Mouse (Mus musculus): ENCODE measurements around the gene Parp3. TPM values are rescaled to one million over a fixed set of nuclear protein-coding genes. Genes with fewer than 3 reads are reported as not detected.

The Parp3 gene
- total and polyA plus RNA-seq, 3 experiments: 2.2 to 5.0 TPM; not detected in 1

DNA sequence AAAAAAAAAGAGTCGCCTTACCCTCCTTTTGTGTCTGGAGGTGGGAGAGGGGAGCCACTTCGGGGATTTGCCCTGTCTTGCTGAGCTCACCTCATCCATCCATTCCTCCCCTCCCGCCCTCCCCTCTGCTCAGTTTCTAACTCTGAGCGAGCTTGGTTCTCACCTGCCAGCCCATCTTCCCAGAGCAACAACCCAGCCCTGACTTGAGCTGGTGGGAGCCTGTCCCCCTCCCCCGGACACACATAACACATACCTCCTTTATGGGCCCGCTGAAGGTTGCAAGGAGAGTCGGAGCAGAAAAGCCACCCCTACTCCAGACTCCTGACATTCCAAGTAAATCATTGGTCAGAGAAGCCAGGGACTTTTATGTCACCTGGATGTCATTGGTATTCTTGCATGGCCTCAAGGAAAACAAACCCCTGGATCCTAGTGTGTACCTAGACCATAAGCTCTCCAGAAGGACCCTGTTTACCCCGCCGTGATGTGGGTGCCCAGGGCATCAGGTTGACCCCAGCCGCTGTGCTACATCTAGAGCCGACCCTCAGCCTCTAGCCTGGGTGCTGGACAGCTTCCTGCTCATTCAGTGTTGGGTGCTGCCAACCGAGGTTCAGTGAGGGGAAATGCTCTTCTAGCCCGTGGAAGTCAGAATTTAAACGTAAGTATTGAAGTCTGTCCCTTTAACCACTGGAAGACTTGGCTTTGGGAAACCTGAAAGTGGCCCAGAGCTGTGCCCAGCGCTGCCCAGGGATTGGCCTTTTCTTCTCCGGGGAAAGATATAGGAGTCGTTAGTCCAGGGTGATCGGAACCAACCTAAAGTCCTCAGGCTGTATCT lies 55.5 kb downstream of the Parp3 start:
- peaks cover 0 to 2% of the 10 kb centered on the region in 2 experiments; a peak in 2 of 4 replicates for H3K36me3 ChIP-seq (ENCODE audit: control insufficient read depth in 1 of 2, insufficient read depth in 2 of 2, low read length in 2 of 2)
- no peaks in the 10 kb centered on the region; a peak in 1 of 4 replicates for H3K27me3 ChIP-seq (ENCODE audit: control insufficient read depth in 1 of 2, insufficient read depth in 2 of 2, low read length in 2 of 2)
- no peak overlapping the region for H3K9ac ChIP-seq (ENCODE audit: control insufficient read depth, low read depth, low read length, poor library complexity, severe bottlenecking)
- H3K9me3 ChIP-seq (replicated peaks; ENCODE audit: insufficient read depth, low read length): no peaks in the 10 kb centered on the region
- peaks cover 0 to 23% of the 10 kb centered on the region in 2 experiments; a peak in 2 of 4 replicates for H3K4me1 ChIP-seq (ENCODE audit: control insufficient read depth in 1 of 2, insufficient read depth in 2 of 2, low read length in 2 of 2)
- 0 out of 4 replicates have a peak overlapping the region, but pooled peaks of 1 of the 2 experiments have one; percentile 6 for H3K4me3 ChIP-seq (ENCODE audit: control insufficient read depth in 1 of 2, insufficient read depth in 1 of 2, low read depth in 2 of 2, low read length in 2 of 2)
- H3K79me2 ChIP-seq (ENCODE audit: control insufficient read depth, insufficient read depth, low read length, poor library complexity): no peaks in the 10 kb centered on the region
- no peak for DNase-seq (ENCODE audit: low read depth, low spot score)
- TF ChIP-seq BHLHE40 (IDR thresholded peaks at IDR 0.05; ENCODE audit: borderline replicate concordance, low read depth, low read length) (no peak), HCFC1 (IDR thresholded peaks at IDR 0.05; ENCODE audit: low read depth, low read length) (no peak), GATA1 (IDR thresholded peaks at IDR 0.05; ENCODE audit: low read depth, low read length) (no peak), MAX (IDR thresholded peaks at IDR 0.05; ENCODE audit: low read length) (no peak), POLR2A (IDR thresholded peaks at IDR 0.05; ENCODE audit: control insufficient read depth in 1 of 2, insufficient read depth in 1 of 2, low read depth in 1 of 2, low read length in 2 of 2, poor library complexity in 1 of 2) (no peak), MEF2A (IDR thresholded peaks at IDR 0.05; ENCODE audit: extremely low read depth, insufficient replicate concordance, low read depth, low read length, poor library complexity, severe bottlenecking) (no peak), GABPA (IDR thresholded peaks at IDR 0.05; ENCODE audit: low read depth, low read length) (no peak), ELF1 (IDR thresholded peaks at IDR 0.05; ENCODE audit: low read depth, low read length) (no peak), TAL1 (IDR thresholded peaks at IDR 0.05; ENCODE audit: low read length) (no peak), MYB (IDR thresholded peaks at IDR 0.05; ENCODE audit: low read depth, low read length) (no peak), MAFK (IDR thresholded peaks at IDR 0.05; ENCODE audit: borderline replicate concordance, low read depth, low read length) (no peak), SIN3A (IDR thresholded peaks at IDR 0.05; ENCODE audit: low read length) (no peak), RAD21 (IDR thresholded peaks at IDR 0.05; ENCODE audit: low read depth, low read length) (no peak)
- no peak overlapping the region for H3K27ac ChIP-seq (ENCODE audit: control insufficient read depth, low read depth, low read length)

DNA sequence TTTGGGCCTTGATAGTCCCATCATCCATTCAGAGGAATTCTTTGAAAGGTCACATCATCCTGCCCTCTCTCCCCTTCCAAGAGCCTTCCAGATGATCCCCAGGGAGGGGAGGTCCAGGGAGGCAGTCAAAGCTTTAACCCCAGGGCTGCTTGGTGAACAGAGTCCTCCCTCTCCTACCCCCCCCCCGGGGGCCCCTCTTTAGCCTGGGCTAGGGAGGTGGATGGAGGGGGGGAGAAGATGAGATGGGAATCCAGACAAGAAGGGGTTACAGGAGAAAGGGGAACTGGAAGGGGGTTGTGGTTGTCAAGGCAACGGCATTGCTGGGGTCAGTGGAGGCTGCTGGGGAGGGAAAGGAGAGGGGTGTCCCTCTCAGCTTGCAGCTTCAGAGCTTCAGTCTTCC lies 56.1 kb downstream of the Parp3 start:
- Histone ChIP-seq H3K9ac (ENCODE audit: control insufficient read depth, low read depth, low read length, poor library complexity, severe bottlenecking) (no peak overlapping the region), H3K27me3 (ENCODE audit: control insufficient read depth in 1 of 2, insufficient read depth in 2 of 2, low read length in 2 of 2) (no peaks in the 10 kb centered on the region), H3K27ac (ENCODE audit: control insufficient read depth, low read depth, low read length) (no peak overlapping the region), H3K36me3 (ENCODE audit: control insufficient read depth in 1 of 2, insufficient read depth in 2 of 2, low read length in 2 of 2) (peaks cover 0 to 2% of the 10 kb centered on the region in 2 experiments; a peak in 2 of 4 replicates), H3K4me3 (ENCODE audit: control insufficient read depth in 1 of 2, insufficient read depth in 1 of 2, low read depth in 2 of 2, low read length in 2 of 2) (no peak overlapping the region), H3K4me1 (ENCODE audit: control insufficient read depth in 1 of 2, insufficient read depth in 2 of 2, low read length in 2 of 2) (peaks cover 0 to 23% of the 10 kb centered on the region in 2 experiments; a peak in 2 of 4 replicates), H3K79me2 (ENCODE audit: control insufficient read depth, insufficient read depth, low read length, poor library complexity) (no peaks in the 10 kb centered on the region), H3K9me3 (replicated peaks; ENCODE audit: insufficient read depth, low read length) (no peaks in the 10 kb centered on the region)
- TF ChIP-seq BHLHE40 (IDR thresholded peaks at IDR 0.05; ENCODE audit: borderline replicate concordance, low read depth, low read length) (no peak), MAZ (IDR thresholded peaks at IDR 0.05; ENCODE audit: low read depth, low read length) (0 out of 2 replicates have a peak, but pooled peaks have one; percentile 43)
- DNase-seq (ENCODE audit: low read depth, low spot score): peak; percentile 55

Other genes with a start within 250 kb of the Parp3 start
- gene Alas1, start 228.3 kb downstream of the Parp3 start, total RNA-seq (2012; rRNA removed): 14.4 and 19.8 TPM in 2 replicates
- gene Alas1, start 228.3 kb downstream of the Parp3 start, polyA plus RNA-seq (2012; ENCODE audit: insufficient read depth in 1 of 2, insufficient read length in 2 of 2, low read depth in 1 of 2, low replicate concordance in 2 of 2, missing spikeins in 1 of 2): 10 to 100 TPM in 1 of 2 experiments, not detected in 1; 15.3 TPM
- 33.8 and 37.6 TPM in 2 replicates for gene Poc1a, start 195.9 kb downstream of the Parp3 start, total RNA-seq (2012; rRNA removed)
- 10 to 100 TPM in 1 of 2 experiments, not detected in 1; 41.3 TPM for gene Poc1a, start 195.9 kb downstream of the Parp3 start, polyA plus RNA-seq (2012; ENCODE audit: insufficient read depth in 1 of 2, insufficient read length in 2 of 2, low read depth in 1 of 2, low replicate concordance in 2 of 2, missing spikeins in 1 of 2)
- 5.4 and 5.5 TPM in 2 replicates for gene Dusp7, start 108.3 kb downstream of the Parp3 start, total RNA-seq (2012; rRNA removed)
- 10 to 100 TPM in 1 of 2 experiments, not detected in 1; 12.2 TPM for gene Dusp7, start 108.3 kb downstream of the Parp3 start, polyA plus RNA-seq (2012; ENCODE audit: insufficient read depth in 1 of 2, insufficient read length in 2 of 2, low read depth in 1 of 2, low replicate concordance in 2 of 2, missing spikeins in 1 of 2)
- gene Rpl29, start 47.5 kb downstream of the Parp3 start, total RNA-seq (2012; rRNA removed): 49.4 and 60.8 TPM in 2 replicates
- gene Rpl29, start 47.5 kb downstream of the Parp3 start, polyA plus RNA-seq (2012; ENCODE audit: insufficient read depth in 1 of 2, insufficient read length in 2 of 2, low read depth in 1 of 2, low replicate concordance in 2 of 2, missing spikeins in 1 of 2): 100 to 1,000 TPM in 1 of 2 experiments, not detected in 1; 761 TPM
- gene Acy1, start 38.6 kb downstream of the Parp3 start, total RNA-seq (2012; rRNA removed): 38.7 and 40.9 TPM in 2 replicates
- 10 to 100 TPM in 1 of 2 experiments, not detected in 1; 61.5 TPM for gene Acy1, start 38.6 kb downstream of the Parp3 start, polyA plus RNA-seq (2012; ENCODE audit: insufficient read depth in 1 of 2, insufficient read length in 2 of 2, low read depth in 1 of 2, low replicate concordance in 2 of 2, missing spikeins in 1 of 2)
- 2.7 and 3.4 TPM in 2 replicates for gene Abhd14b, start 29.5 kb downstream of the Parp3 start, total RNA-seq (2012; rRNA removed)
- 1 to 10 TPM in 1 of 2 experiments, not detected in 1; 6.5 TPM for gene Abhd14b, start 29.5 kb downstream of the Parp3 start, polyA plus RNA-seq (2012; ENCODE audit: insufficient read depth in 1 of 2, insufficient read length in 2 of 2, low read depth in 1 of 2, low replicate concordance in 2 of 2, missing spikeins in 1 of 2)
- 22.8 and 25.1 TPM in 2 replicates for gene Abhd14a, start 29.3 kb downstream of the Parp3 start, total RNA-seq (2012; rRNA removed)
- 10 to 100 TPM in 1 of 2 experiments, not detected in 1; 48.7 TPM for gene Abhd14a, start 29.3 kb downstream of the Parp3 start, polyA plus RNA-seq (2012; ENCODE audit: insufficient read depth in 1 of 2, insufficient read length in 2 of 2, low read depth in 1 of 2, low replicate concordance in 2 of 2, missing spikeins in 1 of 2)
- 7.7 and 9.2 TPM in 2 replicates for gene Pcbp4, start 23.7 kb downstream of the Parp3 start, total RNA-seq (2012; rRNA removed)
- 10 to 100 TPM in 1 of 2 experiments, not detected in 1; 36.6 TPM for gene Pcbp4, start 23.7 kb downstream of the Parp3 start, polyA plus RNA-seq (2012; ENCODE audit: insufficient read depth in 1 of 2, insufficient read length in 2 of 2, low read depth in 1 of 2, low replicate concordance in 2 of 2, missing spikeins in 1 of 2)
- not detected in 2 replicates for gene Gpr62, start 11.0 kb downstream of the Parp3 start, total RNA-seq (2012; rRNA removed)
- gene Gpr62, start 11.0 kb downstream of the Parp3 start, polyA plus RNA-seq (2012; ENCODE audit: insufficient read depth in 1 of 2, insufficient read length in 2 of 2, low read depth in 1 of 2, low replicate concordance in 2 of 2, missing spikeins in 1 of 2): under 1 TPM in 1 of 2 experiments, not detected in 1; 0.10 TPM
- gene Rrp9, start 986 bp downstream of the Parp3 start, total RNA-seq (2012; rRNA removed): 226 and 315 TPM in 2 replicates
- gene Rrp9, start 986 bp downstream of the Parp3 start, polyA plus RNA-seq (2012; ENCODE audit: insufficient read depth in 1 of 2, insufficient read length in 2 of 2, low read depth in 1 of 2, low replicate concordance in 2 of 2, missing spikeins in 1 of 2): 100 to 1,000 TPM in 1 of 2 experiments, not detected in 1; 395 TPM
- gene Iqcf1, start 23.0 kb upstream of the Parp3 start, total RNA-seq (2012; rRNA removed): 0.39 TPM in 1 of 2 replicates, not detected in the other
- gene Iqcf1, start 23.0 kb upstream of the Parp3 start, polyA plus RNA-seq (2012; ENCODE audit: insufficient read depth in 1 of 2, insufficient read length in 2 of 2, low read depth in 1 of 2, low replicate concordance in 2 of 2, missing spikeins in 1 of 2): under 1 TPM in 1 of 2 experiments, not detected in 1; 0.52 TPM
- gene Iqcf5, start 37.6 kb upstream of the Parp3 start, total RNA-seq (2012; rRNA removed): 0.81 and 1.0 TPM in 2 replicates
- 1 to 10 TPM in 1 of 2 experiments, not detected in 1; 1.5 TPM for gene Iqcf5, start 37.6 kb upstream of the Parp3 start, polyA plus RNA-seq (2012; ENCODE audit: insufficient read depth in 1 of 2, insufficient read length in 2 of 2, low read depth in 1 of 2, low replicate concordance in 2 of 2, missing spikeins in 1 of 2)
- not detected in 2 replicates for gene Iqcf3, start 84.7 kb upstream of the Parp3 start, total RNA-seq (2012; rRNA removed)
- gene Iqcf3, start 84.7 kb upstream of the Parp3 start, polyA plus RNA-seq (2012; ENCODE audit: insufficient read depth in 1 of 2, insufficient read length in 2 of 2, low read depth in 1 of 2, low replicate concordance in 2 of 2, missing spikeins in 1 of 2): not detected
- not detected in 2 replicates for gene Iqcf4, start 94.0 kb upstream of the Parp3 start, total RNA-seq (2012; rRNA removed)
- gene Iqcf4, start 94.0 kb upstream of the Parp3 start, polyA plus RNA-seq (2012; ENCODE audit: insufficient read depth in 1 of 2, insufficient read length in 2 of 2, low read depth in 1 of 2, low replicate concordance in 2 of 2, missing spikeins in 1 of 2): not detected
- gene Iqcf6, start 149.6 kb upstream of the Parp3 start, total RNA-seq (2012; rRNA removed): not detected in 2 replicates
- gene Iqcf6, start 149.6 kb upstream of the Parp3 start, polyA plus RNA-seq (2012; ENCODE audit: insufficient read depth in 1 of 2, insufficient read length in 2 of 2, low read depth in 1 of 2, low replicate concordance in 2 of 2, missing spikeins in 1 of 2): not detected
- not detected in 2 replicates for gene Grm2, start 179.1 kb upstream of the Parp3 start, total RNA-seq (2012; rRNA removed)
- not detected for gene Grm2, start 179.1 kb upstream of the Parp3 start, polyA plus RNA-seq (2012; ENCODE audit: insufficient read depth in 1 of 2, insufficient read length in 2 of 2, low read depth in 1 of 2, low replicate concordance in 2 of 2, missing spikeins in 1 of 2)
- gene Tex264, start 209.0 kb upstream of the Parp3 start, total RNA-seq (2012; rRNA removed): 46.3 and 47.1 TPM in 2 replicates
- gene Tex264, start 209.0 kb upstream of the Parp3 start, polyA plus RNA-seq (2012; ENCODE audit: insufficient read depth in 1 of 2, insufficient read length in 2 of 2, low read depth in 1 of 2, low replicate concordance in 2 of 2, missing spikeins in 1 of 2): 10 to 100 TPM in 1 of 2 experiments, not detected in 1; 87.6 TPM